Mouse (Mus musculus): ENCODE results near the gene Gm5728. TPM values are rescaled to one million over a fixed set of nuclear protein-coding genes. Genes with fewer than 3 reads are reported as not detected.
"Not testable (repeated sequence)": the region's sequence is repeated elsewhere in the genome, so short reads cannot be mapped to it uniquely, and the experiment has no call there.

Gm5728 gene
- not detected for total RNA-seq (2022)

GRCm38 (mm10) chr7:20375310-20375709, at the start of gene Gm5728:
TSS of gene Gm5728 (minus strand) at chr7:20375410.
- not testable (repeated sequence) for DNase-seq

- not testable (repeated sequence) for DNase-seq
Measured at GRCm38 (mm10) chr7:20417642-20418041, 42.4 kb upstream of the Gm5728 start, which contains the start of gene Vmn1r100. TSS of gene Vmn1r100 (plus strand) at chr7:20417942.

DNA sequence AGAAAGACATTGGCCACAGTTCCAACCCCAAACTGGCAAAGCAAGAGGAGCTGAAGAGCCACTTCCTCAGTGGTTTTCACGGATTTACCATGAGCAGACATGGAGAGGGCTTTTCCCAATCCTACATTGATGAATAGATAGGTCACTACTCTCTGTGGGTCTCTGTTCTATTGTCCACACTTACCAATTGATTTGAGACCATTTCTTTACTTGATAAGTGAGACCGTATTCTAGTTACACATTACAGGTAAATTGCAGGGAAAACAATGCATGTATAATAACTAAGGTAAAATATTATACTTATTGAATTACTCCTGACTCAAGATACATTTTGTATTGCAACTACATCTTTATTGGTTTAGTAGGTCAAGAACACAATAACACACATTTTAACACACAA, 41.2 kb downstream of the Gm5728 start, which contains the start of gene Gm4133:
Gm4133 (minus strand) TSS at position 101 of the 400 bp plus-strand sequence.
- not testable (repeated sequence) for DNase-seq

Other genes starting within 250 kb of the Gm5728 start
- not detected for gene Vmn1r93, start 236.3 kb downstream of the Gm5728 start, total RNA-seq (2022)
- not detected for gene Vmn1r94, start 207.0 kb downstream of the Gm5728 start, total RNA-seq (2022)
- gene Vmn1r95, start 181.7 kb downstream of the Gm5728 start, total RNA-seq (2022): not detected
- not detected for gene Gm6164, start 169.8 kb downstream of the Gm5728 start, total RNA-seq (2022)
- gene Gm4498, start 141.6 kb downstream of the Gm5728 start, total RNA-seq (2022): not detected
- gene Gm5890, start 112.6 kb downstream of the Gm5728 start, total RNA-seq (2022): not detected
- gene Gm4133, start 41.3 kb downstream of the Gm5728 start, total RNA-seq (2022): not detected
- gene Vmn1r100, start 42.5 kb upstream of the Gm5728 start, total RNA-seq (2022): not detected
- gene Vmn1r101, start 67.2 kb upstream of the Gm5728 start, total RNA-seq (2022): not detected
- not detected for gene Gm10670, start 99.5 kb upstream of the Gm5728 start, total RNA-seq (2022)
- gene Vmn1r103, start 135.1 kb upstream of the Gm5728 start, total RNA-seq (2022): not detected
- not detected for gene Vmn1r104, start 158.4 kb upstream of the Gm5728 start, total RNA-seq (2022)
- not detected for gene Gm5726, start 170.3 kb upstream of the Gm5728 start, total RNA-seq (2022)
- not detected for gene Gm4141, start 200.8 kb upstream of the Gm5728 start, total RNA-seq (2022)
- gene Gm4513, start 223.6 kb upstream of the Gm5728 start, total RNA-seq (2022): not detected

Measured in adrenal gland, adult 8-10 months (tissue).